Mouse (Mus musculus): Measurements from ENCODE around the gene Psmd2.

- TF ChIP-seq CTCF (IDR thresholded peaks at IDR 0.05; ENCODE audit: insufficient read depth, low read depth, low read length), result no peak
- TF ChIP-seq POLR2A (IDR thresholded peaks at IDR 0.05; ENCODE audit: insufficient read depth, low read depth, low read length), result no peak
Observed at GRCm38 (mm10) chr16:20701729-20702521, 50.5 kb downstream of the Psmd2 start.

Data from olfactory bulb, adult 2 months (tissue).